Mouse (Mus musculus) cerebellum, postnatal 36 days (tissue): ENCODE measurements around the gene Mcm9.
"Not testable (repeated sequence)": the region's sequence is repeated elsewhere in the genome, so short reads cannot be mapped to it uniquely, and the experiment has no call there.

Experiments used
- DNase-seq, 2 experiments: peaks; one replicate each; pipeline ENCODE4 v3.0.0; 2021 to 2022; ENCODE audit warnings: mixed read lengths in 2 of 2

The Mcm9 gene

DNA sequence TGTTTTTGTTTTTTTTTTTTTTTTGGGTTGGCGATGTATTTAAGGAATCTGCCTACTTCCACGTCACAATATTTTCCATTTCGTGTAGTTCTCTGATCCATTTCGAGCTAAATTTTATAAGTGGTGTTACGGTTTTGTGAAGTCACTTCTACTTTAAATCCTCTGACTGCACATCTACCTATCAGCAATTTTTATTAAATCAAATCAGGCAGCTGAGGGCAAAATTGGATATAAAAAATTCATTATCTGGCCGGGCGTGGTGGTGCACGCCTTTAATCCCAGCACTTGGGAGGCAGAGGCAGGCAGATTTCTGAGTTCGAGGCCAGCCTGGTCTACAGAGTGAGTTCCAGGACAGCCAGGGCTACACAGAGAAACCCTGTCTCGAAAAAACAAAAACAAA lies at the start of gene Mcm9:
Gene Mcm9, minus strand, starts transcription at position 101 of the 400 bp plus-strand sequence.
- not testable (repeated sequence) for DNase-seq

DNA sequence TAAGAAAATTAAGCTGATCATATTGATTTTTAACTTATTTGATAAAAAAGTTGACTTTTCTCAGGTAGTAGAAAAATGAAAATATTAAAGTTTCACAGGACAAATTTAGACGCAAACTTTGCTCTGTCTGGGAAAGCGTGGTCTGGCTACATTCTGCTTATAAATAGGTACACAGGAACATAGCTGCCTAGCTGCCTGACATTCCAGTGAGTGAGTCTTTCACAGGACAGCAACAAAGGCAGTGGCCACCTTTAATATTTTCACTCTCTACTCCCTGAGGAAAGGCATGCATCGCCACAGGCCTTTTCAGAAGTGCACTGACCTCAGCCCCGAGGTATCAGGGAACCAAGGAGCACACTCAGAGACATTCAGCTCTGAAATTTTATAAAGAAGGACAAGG lies 31.5 kb upstream of the Mcm9 start:
- DNase-seq = no peak

DNA sequence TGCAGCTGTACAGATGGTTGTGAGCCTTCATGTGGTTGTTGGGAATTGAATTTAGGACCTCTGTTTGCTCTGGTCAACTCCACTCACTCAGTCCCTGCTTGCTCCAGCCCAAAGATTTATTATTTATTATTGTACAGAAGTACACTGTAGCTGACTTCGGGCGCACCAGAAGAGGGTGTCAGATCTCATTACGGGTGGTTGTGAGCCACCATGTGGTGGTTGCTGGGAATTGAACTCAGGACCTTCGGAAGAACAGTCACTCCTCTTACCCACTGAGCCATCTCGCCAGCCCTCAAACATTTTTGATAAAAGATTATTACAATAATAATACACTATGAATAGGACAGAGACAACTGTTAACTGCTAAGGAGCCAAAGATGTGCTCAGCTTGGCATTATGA lies 24.0 kb upstream of the Mcm9 start:
- not testable (repeated sequence) for DNase-seq

DNA sequence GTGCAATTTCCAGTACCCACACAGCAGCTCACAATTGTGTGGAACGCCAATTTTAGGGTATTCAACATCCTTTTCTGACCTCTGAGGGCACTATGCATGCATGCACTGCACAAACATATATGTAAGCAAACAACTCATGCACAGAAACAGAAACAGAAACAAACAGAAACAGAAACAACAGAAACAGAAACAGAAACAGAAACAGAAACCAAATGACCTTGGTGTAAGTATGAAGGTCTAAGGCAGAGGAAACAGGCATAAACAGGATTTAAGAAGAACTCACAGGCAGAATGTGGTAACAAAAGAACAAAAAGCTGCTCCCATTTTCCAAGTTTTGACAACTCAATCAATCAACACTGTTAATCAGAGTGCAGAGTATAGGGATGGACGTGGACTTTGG lies 20.4 kb upstream of the Mcm9 start:
- no peak for DNase-seq

DNA sequence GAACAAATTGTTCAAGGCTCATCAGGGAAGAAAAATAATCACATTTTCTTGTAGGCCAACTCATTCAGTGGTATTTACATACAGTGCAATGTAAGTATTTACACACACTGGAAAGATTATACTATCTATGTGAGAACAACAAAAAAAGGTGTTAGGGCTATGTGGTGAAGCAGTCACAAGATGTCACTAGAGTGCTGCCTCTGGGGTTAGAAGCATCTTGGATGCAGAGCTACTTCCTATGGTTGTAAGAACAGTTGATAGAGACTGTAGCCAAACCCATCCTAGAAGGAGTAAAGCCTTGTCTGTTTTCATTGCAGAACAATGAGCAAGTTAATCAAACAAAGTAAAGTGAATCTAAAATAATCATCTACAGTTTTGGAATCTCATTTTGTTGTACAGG lies 11.3 kb upstream of the Mcm9 start:
- peak; percentile 33 to 59 for DNase-seq

DNA sequence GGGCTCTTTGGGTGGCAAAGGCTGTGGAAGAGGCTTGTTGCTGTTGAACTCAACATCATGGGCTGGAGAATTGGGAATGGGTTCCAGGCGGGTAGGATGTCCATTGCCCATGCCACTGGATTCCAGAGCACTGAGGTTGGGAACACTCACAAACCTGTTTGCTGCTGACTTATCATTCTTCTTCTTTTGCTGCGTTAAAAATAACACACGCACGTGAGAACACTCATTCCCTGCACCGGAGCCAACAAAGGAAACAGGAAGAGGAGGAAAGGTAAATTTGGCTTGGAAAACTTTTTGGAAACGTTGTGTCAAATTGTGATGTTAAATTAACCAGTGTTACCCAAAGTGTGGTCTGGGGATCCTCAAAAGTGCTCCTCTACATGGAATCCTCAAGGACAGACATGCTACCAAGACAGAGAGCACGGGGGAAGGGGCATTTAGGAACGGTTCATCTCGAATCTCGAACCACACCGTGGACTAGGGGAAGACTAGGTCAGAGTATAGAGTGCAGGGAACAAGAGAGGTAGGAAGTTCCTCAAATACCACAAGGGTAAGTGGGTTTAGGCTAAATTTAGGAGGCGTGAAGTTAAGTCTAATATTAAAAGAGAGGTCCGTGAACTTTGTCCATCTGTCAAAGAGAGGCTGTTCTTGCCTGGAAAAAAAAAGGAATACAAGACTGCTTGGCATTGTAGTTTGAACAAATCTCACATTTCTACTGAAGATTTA lies 5.2 kb upstream of the Mcm9 start:
- DNase-seq = no peak

DNA sequence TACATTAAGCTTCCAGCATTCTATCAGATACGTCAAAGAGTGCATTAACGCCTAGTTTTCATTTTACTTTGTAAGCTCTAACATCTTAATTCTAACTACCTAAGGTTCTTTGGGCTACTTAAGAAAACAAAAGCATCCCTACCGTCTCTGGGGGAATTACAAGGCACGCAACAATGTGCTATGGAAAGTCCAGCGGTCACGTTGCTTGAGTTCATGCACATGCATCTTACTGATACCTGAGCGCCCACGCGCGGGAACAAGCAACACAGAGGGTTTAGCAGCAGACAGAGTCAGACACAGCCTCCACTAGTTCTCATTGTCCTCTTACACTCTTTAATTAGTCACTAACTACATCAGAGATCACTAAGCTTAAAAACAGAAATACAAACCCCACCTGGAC lies 3.9 kb upstream of the Mcm9 start:
- no peak for DNase-seq

DNA sequence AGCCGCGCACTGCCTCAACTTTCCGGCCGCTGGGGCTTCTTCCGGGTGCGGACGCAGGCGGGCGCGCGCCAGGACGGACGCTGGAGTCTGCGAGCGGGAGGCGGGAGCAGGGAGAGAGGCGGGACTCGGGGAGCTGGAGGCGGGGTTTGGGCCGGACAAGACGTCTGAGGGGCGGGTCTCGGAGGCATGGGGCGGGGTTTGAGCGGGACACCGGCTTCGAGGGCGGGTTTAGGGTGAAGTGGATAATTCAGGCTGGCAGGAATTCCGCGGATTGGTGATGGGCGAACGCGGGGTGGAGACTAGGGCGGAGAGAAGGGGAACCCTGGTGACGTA lies 355 bp downstream of the Mcm9 start:
- peak; percentile 94 to 96 for DNase-seq

DNA sequence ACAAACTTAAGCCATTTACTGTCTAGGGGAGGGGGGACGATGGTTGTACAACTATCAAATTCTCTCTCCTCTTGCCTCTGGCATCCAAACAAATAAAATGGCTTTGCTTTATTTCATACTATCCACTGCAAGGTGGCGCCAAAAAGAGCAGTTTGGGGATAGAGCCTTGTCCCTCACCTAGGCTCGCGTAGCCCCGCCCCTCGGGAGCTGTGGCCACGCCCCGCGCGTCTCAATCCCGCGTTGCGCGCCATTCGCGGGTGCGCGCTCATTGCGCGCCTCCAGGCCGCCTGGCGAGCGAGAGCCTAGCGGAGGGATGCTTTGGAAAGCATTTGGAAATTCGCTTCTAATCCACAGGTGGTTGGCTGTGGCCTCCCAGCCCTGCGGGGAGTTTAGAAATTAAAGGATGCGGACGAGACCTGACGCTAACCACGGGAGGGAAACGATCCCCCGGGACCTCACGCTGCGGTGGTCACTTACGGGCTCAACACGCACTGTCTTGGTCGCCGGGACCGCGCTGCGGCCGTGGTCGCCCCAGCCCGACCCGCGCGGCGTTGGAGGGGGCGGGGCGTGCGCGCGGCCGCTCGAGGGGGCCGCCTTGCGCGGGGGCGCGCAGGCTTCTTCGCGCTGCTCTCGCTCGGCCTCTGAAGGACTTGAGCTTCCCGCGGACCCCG lies 857 bp downstream of the Mcm9 start:
- DNase-seq = peak; percentile 95 to 98

DNA sequence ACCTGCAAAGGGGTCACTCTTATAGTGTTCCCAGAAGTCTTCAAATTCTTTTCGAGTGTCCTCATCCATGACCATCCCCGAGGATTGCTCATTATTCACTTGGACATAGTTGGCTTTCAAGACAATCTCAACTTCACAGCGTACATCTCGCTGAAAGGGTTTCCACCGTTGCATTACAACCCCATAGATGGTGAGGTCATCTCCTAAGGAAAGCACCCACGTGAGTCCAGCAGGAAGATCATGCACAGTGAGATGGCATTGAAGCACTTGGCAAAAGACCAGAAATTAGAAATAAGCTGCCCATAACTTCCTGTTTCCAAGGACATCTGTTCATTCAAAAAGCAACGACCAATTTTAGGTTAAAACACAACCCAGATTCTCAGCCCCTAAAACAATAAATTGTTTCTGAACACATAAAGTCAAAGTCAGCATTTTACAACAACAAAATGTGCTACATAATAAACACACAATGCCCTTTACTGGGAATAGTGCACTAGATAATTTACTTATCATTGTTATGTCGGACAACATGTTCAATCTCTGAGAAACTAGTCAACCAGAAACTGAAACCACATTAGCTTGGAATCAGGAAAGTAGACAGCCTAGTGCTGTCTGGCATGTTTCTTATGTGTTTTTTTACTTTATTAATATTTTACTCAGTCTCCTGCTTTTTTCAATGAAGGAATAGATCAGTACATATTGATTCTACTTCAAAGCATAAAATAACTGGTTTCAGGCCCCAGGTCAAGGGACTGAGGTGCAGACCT lies 14.2 kb downstream of the Mcm9 start:
- no peak for DNase-seq

DNA sequence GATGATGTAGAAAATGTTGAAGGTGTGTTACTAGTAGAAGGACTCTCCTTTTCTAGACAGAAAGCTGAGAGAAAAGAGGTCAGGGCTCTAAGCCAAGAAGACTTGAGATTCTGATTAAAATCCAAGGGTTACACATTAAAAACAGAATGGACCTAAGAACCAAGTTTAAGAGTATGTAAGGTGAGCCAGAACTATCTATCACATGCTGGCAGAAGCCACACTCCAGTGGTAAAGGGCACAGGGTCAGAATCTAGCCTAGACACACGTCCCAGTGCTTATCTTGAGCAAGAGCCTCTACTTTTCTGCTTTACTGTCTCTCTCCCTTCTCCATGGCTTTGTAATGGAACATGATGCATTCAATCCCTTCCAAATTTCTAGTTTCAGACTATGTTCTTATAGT lies 16.3 kb downstream of the Mcm9 start:
- no peak for DNase-seq

DNA sequence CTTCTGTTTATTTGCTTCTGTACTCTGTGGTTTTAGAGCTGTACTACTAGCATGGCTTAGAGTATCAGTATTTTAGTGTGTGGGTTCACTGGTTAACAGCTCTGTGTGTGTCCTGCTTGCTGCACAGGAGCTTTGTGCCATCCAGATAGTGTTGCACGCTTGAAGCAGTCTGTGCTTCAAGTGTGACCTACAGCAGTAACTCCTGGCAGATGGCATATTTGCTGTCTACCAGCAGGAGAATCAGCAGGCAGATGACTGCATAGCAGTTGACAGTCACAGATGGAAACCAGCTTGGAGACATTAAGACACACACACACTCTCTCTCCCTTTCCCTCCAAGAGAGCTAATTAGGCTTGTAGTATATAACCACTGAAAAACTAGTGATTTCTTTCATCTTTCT lies 18.1 kb downstream of the Mcm9 start:
- DNase-seq = peak; percentile 75 to 78

DNA sequence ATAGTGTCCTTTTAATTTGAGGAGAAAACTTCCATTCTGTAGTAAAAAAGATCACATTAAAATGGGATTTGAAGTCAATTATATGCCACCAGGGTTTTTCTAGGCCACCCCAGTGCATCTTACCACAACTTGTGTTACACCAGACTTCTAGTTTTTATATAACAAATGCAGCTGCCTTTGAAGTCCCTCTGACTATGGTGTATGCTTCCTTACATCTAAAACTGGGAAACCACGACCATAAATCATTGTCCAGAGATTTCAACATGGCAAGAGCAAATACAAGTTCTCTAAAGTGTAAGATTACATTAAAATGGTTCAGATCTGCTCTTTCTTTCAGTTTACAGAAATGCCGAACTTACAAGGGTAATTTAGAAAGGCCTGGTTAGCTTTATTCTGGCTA lies 22.0 kb downstream of the Mcm9 start:
- DNase-seq = no peak

DNA sequence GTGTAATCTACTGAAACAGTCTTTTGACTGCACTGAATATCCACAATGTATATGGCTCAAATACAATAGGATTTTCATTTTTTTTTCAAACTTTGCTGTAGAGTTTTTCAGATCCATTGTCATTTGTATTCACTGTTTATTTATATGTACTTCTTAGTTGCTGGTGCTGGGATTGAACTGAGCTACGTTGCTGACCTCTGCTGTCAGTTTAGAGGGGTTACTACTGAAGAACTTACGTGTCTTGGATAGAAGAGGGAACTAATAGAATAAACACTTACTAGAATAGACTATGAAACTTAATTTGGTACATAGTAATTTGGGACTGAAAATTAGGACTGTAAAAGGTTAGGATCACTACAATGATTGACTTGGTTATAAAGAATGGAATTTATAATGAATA lies 24.9 kb downstream of the Mcm9 start:
- DNase-seq = no peak

DNA sequence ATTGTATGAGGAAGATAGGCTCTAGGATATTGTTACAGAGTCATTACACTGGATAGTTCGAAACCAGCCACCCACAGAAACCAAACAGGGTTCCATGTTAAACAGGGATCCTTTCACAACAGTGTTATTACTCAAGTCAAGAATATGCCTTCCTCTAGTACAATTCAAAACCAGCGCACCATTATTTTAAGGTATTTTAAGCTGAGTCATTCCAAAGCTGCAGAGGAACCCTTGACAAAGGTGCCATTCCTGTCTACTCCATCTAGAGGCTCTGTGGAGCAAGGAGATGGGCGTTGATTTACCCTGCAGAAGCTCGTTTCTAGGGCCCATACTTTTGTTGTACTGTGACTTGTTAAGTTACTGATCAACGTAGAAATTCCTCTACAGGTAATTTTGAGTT lies 31.4 kb downstream of the Mcm9 start:
- DNase-seq = no peak

DNA sequence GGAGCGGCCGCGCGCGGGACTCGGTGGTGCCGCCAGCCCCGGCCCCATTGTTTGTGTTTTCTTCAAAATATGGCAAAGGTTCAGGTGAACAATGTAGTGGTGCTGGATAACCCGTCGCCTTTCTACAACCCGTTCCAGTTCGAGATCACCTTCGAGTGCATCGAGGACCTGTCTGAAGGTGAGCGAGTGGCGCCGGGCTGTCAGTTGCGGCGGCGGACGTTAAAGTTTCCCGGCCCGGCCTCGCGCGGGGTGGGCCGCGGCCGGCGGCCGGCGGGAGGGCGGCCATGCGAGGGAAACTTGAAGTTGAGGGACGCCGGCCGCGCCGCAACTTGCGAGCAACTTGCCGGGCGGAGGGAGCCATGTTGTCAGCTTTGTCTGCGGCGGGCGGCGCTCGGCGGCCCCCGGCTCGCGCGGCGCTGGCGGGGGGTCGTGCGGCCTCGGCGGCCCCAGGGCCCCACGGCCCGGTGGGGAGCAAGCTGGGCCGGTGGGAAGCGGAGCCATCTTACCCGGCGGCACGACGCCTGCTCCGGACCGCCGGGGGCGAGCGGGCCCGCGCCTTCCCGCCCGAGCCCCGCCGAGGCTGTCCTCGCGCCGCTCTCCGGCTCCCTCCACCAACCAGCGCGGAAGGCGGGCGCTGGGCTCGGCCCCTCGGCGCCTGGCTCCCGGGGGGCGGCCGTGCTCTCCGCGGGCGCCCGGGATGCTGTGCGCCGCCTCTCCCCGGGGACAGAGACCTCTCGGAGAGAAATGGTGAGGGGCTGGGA lies 32.9 kb downstream of the Mcm9 start:
- DNase-seq = peak in 1 of 2 experiments; percentile 49

DNA sequence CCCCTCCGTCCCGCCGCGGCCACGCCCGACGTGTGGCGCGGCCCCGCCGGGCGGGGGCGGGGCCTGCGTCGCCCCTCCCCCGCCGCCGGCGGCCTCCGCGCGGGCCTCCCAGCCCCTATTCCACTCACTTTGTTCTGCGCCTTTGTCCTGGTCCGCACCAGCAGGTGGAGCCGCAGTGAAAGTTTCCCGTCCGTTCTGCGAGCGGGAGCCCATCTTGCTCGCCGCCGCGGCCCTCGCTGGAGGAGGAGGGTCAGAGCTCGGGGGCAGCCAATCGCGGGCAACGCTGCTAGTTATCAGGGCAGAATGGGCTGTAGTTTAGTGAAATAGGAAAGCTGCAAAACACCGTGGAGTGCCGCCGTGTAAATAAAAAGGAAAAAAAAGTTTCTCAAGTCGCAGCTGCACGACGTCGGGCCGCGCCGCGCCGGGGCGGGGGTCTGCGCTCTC lies 33.5 kb downstream of the Mcm9 start, which contains the start of gene Asf1a:
Gene Asf1a, plus strand, starts transcription at position 81 of the 444 bp plus-strand sequence.
- DNase-seq = peak; percentile 97

DNA sequence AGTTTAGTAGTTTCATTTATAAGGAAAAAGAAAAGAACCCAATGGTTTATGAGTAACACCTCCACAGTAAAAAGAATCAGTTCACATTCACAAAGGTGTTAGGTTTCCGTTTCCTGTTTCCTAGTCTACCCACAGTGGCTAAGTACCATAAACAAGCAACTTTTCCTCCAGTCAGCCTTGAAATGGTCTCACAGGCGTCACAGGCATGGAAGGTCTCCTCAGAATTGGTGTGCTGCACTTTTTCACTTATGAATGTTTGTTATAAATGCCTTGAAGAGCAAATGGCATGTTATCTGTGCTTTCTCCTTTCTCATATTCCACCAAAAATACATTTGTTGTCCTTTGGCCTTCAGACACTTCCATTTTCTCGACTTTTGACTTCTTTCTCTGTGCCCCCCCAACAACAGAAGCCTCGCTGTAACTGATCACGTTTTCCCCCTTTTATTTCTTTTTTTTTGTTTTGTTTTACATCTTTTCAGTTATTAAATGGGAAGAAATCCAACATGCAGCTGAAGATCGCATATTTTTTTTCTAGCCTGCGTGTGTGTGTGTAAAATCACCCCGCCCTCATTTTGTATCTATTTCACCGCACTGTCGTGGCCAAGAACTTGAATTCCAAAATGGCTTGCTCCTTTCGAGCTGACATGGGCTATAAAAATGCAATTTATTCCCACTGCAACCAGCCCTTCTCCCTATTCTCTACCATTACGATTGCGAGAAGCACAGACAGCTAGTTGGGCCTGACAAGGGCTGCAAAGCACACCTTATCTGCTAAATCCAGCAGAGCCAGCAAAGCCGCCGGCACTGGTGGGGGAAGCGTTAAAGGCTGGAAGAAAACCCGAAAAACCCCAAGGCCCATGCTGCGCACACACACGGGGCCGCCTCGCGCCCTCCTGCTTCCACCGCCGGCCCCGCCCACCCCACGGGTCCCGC lies 34.2 kb downstream of the Mcm9 start:
- peak in 1 of 2 experiments; percentile 77 for DNase-seq

DNA sequence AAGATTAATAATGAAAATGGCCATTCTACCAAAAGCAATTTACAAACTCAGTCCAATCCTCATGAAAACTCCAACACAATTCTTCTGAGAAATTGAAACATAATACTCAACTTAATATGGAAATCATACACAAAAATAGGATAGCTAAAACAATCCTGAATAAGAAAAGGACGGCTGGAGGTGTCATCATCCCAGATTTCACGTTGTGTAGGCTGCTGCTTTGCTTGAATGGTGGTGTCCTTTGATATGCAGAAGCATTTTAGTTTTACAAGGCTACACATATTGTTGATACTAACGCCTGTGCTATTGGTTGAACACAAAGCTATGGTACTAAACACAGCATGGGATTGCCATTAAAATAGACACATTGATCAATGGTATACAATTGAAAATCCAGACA lies 44.5 kb downstream of the Mcm9 start:
- DNase-seq = no peak

DNA sequence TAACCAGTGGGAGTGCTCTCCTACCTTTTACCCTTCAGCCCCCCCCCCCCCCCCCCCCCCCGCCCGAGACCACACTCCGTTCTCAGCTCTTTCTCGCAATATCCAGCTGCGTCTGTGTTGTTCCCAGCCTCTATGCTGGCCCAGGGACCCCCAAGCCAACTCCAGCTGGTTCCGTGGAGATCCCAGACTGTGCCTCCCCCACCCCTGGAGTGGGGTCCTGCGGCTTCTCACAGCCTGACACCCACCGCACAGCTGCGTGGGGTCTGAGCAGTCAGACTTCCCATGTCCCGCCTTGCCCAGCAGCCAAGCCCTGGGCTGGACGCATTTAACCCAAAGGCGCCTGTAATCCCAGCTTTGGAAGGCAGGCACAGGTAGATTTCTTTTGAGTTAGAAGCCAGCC lies 49.2 kb downstream of the Mcm9 start:
- no peak for DNase-seq

DNA sequence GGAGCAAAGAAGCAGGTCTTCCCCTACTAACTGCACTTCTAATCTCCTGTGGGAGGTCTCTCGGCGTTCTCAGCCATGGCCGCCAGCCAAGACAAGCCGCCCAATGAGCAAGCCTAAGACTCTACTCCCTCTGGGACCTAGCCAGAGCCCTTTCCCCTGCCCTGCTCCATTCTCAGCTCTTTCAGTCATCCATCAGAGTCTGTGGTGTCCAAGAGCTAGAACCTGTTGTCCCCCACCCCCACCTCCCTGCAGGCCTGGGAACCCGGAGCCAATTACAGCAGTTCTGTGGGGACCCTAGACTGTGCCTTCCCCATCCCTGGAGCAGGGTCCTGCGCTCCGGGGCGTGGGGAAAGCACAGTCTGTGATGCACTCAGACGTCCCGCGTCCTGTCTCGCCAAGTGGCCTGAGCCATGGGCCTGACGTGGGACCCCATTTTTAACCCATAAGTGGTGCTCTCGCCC lies 49.6 kb downstream of the Mcm9 start:
- peak; percentile 40 to 56 for DNase-seq

DNA sequence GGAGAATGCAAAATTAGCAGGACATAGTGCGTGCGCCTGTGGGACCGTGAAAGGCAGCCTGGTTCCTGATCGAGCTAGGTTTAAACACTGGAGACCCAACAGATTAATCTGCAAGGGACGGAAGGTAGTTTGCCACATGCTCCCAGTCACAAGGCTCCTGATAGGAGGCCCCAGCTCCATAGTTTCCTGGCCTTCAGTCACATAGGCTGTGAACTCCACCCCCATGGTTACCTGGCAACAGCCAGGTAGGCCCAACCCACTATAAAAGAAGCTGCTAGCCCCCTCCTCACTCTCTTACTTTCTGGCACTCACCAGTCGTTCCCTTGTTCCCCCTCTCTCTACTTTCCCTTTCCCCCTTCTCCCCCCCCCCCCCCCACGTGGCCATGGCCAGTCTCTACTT lies 50.1 kb downstream of the Mcm9 start:
- no peak for DNase-seq
